Mouse (Mus musculus) urinary bladder, postnatal 4 days (tissue): ENCODE results near the gene Oip5.
"Not testable (repeated sequence)": the region's sequence is repeated elsewhere in the genome, so short reads cannot be mapped to it uniquely, and the experiment has no call there.

Experiments
- DNase-seq, 2 experiments: peaks; one replicate each; pipeline ENCODE4 v3.0.0; 2021 to 2022; ENCODE audit warnings: low spot score in 2 of 2

Gene Oip5

GRCm38 (mm10) chr2:119618199-119618982, at the start of gene Oip5, which contains the start of gene Nusap1:
Gene Oip5, minus strand, starts transcription at chr2:119618469.
Gene Nusap1, plus strand, starts transcription at chr2:119618298.
- peak; percentile 88 to 92 for DNase-seq

- not testable (repeated sequence) for DNase-seq
Observed at GRCm38 (mm10) chr2:119665744-119666143, 47.5 kb upstream of the Oip5 start.

- peak; percentile 65 to 75 for DNase-seq
Observed at GRCm38 (mm10) chr2:119662220-119663182, 44.2 kb upstream of the Oip5 start, which contains the start of gene Ndufaf1. Gene Ndufaf1, minus strand, starts transcription at chr2:119662827.

- no peak for DNase-seq
Observed at GRCm38 (mm10) chr2:119644254-119644653, 26.0 kb upstream of the Oip5 start.

- no peak for DNase-seq
Observed at GRCm38 (mm10) chr2:119641214-119641912, 23.1 kb upstream of the Oip5 start.

GRCm38 (mm10) chr2:119636781-119637180, 18.5 kb upstream of the Oip5 start:
- DNase-seq: no peak

- no peak for DNase-seq
Observed at GRCm38 (mm10) chr2:119621302-119621701, 3.0 kb upstream of the Oip5 start.

GRCm38 (mm10) chr2:119619002-119619401, 733 bp upstream of the Oip5 start:
- not testable (repeated sequence) for DNase-seq

GRCm38 (mm10) chr2:119617841-119618198, 449 bp downstream of the Oip5 start:
- DNase-seq: no peak

- no peak for DNase-seq
Observed at GRCm38 (mm10) chr2:119607023-119607422, 11.2 kb downstream of the Oip5 start.

GRCm38 (mm10) chr2:119605361-119605973, 12.8 kb downstream of the Oip5 start:
- no peak for DNase-seq

- no peak for DNase-seq
Observed at GRCm38 (mm10) chr2:119603909-119604308, 14.4 kb downstream of the Oip5 start.

GRCm38 (mm10) chr2:119602488-119602887, 15.8 kb downstream of the Oip5 start:
- DNase-seq: no peak

- DNase-seq: not testable (repeated sequence)
Observed at GRCm38 (mm10) chr2:119601575-119601974, 16.7 kb downstream of the Oip5 start.

GRCm38 (mm10) chr2:119601027-119601426, 17.2 kb downstream of the Oip5 start:
- DNase-seq: no peak

- no peak for DNase-seq
Observed at GRCm38 (mm10) chr2:119596781-119597330, 21.4 kb downstream of the Oip5 start.

GRCm38 (mm10) chr2:119595308-119595707, 23.0 kb downstream of the Oip5 start:
- DNase-seq: no peak

GRCm38 (mm10) chr2:119594113-119594981, 23.9 kb downstream of the Oip5 start:
- peak; percentile 94 to 97 for DNase-seq

GRCm38 (mm10) chr2:119593765-119594112, 24.5 kb downstream of the Oip5 start:
- no peak for DNase-seq

- DNase-seq: no peak
Observed at GRCm38 (mm10) chr2:119591247-119591646, 27.0 kb downstream of the Oip5 start.
